Mouse (Mus musculus) hindbrain, postnatal 0 days (tissue): Measurements from ENCODE around the gene Dolk. TPM values are rescaled to one million over a fixed set of nuclear protein-coding genes. Genes with fewer than 3 reads are reported as not detected.

ENCODE experiments used
- ATAC-seq: fragments of 200-750 bp; cut with Nextera tagmentation; 2 replicates; pipeline ENCODE4 v1.8.0; 2017; ENCODE audit warnings: mild to moderate bottlenecking, moderate TSS enrichment, moderate library complexity
- DNase-seq: peaks from one replicate; pipeline ENCODE4 v3.0.0-alpha.2; 2015; ENCODE audit warnings: low spot score
- H3K27ac ChIP-seq: fragments of 300-500 bp; sonication (generic); 2 replicates; pipeline ENCODE4 v1.5.1; 2014; ENCODE audit warnings: mild to moderate bottlenecking
- H3K27me3 ChIP-seq: fragments of 300-500 bp; sonication (generic); 2 replicates; pipeline ENCODE4 v1.6.1; 2014; ENCODE audit warnings: low read length, mixed read lengths; ENCODE audit not compliant: insufficient read depth
- H3K36me3 ChIP-seq: fragments of 300-500 bp; sonication (generic); 2 replicates; pipeline ENCODE4 v1.6.1; 2014; ENCODE audit warnings: low read length, mixed read lengths; ENCODE audit not compliant: insufficient read depth
- H3K4me1 ChIP-seq: fragments of 300-500 bp; sonication (generic); 2 replicates; pipeline ENCODE4 v1.6.1; 2014; ENCODE audit warnings: antibody characterized with exemption, low read length, mixed read lengths; ENCODE audit not compliant: insufficient read depth
- H3K4me2 ChIP-seq: fragments of 300-500 bp; sonication (generic); 2 replicates; pipeline ENCODE4 v1.6.1; 2014; ENCODE audit warnings: low read depth, mild to moderate bottlenecking, low read length, moderate library complexity, mixed read lengths
- H3K4me3 ChIP-seq: fragments of 300-500 bp; sonication (generic); 2 replicates; pipeline ENCODE4 v1.5.1; 2014; ENCODE audit warnings: low read length
- H3K9ac ChIP-seq: fragments of 300-500 bp; sonication (generic); replicated peaks from 2 replicates; pipeline ENCODE4 v1.6.1; 2014; ENCODE audit warnings: mild to moderate bottlenecking, low read length, moderate library complexity, mixed read lengths
- H3K9me3 ChIP-seq: fragments of 300-500 bp; sonication (generic); 2 replicates; pipeline ENCODE4 v1.6.1; 2016; ENCODE audit warnings: low read length, mixed read lengths
- CTCF ChIP-seq: IDR thresholded peaks from 2 replicates; pipeline ENCODE4 v1.5.1; 2016; ENCODE audit warnings: antibody characterized with exemption, control low read depth, low read depth
- WGBS: fragments of 180-500 bp; shearing (Covaris S2); extraction: QIAGEN DNeasy Blood & Tissue Kit; methylation state at CpG from one replicate; pipeline ENCODE4 v1.1.7; 2014; 5-methylcytosine and 5-hydroxymethylcytosine counted together
- polyA plus RNA-seq: library from polyadenylated mRNA; unstranded; fragments of >200 nt; fragmentation: Nextera tagmentation; extraction: Ambion mirVana; gene quantifications from 2 replicates; pipeline ENCODE4 v1.2.1, GENCODE M21; 2015
- total RNA-seq: library from RNA; depleted of rRNA; stranded (reverse); fragments of >200 nt; gene quantifications from 2 replicates; pipeline ENCODE4 v1.2.3, GENCODE M21; 2014

The Dolk gene
- total and polyA plus RNA-seq, 2 experiments from 2014 or later, result 42.1 to 50.4 TPM

DNA sequence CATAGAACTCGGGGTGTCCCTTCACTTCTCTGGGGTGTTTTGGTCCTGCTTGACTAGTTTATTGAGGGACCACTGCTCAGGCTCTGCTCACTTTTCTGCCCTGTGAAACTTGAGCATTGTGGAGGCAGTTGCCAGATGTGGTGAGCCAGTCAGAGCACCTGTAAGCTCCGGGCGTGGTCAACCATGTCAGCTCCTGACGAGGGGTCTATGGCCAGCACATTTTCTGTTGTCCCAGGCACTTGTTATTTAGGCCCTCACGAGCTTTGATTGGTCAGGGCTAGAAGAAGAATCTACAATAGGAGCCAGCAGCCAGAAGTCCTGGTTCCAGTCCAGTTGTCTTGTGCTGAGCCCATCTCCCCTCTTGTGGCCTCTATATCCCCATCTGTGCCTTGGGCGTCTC is 22.3 kb downstream of the Dolk start:
- Histone ChIP-seq H3K4me1 (peaks cover 26% of the 10 kb centered on the region), H3K27ac (peak overlapping the region; percentile 48; the same call in 1 of the 2 replicates), H3K36me3 (peaks cover 29% of the 10 kb centered on the region; the same call in 1 of the 2 replicates), H3K9ac (no peak overlapping the region), H3K9me3 (no peaks in the 10 kb centered on the region), H3K27me3 (no peaks in the 10 kb centered on the region), H3K4me2 (no peak overlapping the region), H3K4me3 (no peak overlapping the region)
- DNase-seq (no peak), ATAC-seq (no peak)
- 86% methylated on average over 6 of the region's 6 CpGs for WGBS
- TF ChIP-seq CTCF, result no peak

DNA sequence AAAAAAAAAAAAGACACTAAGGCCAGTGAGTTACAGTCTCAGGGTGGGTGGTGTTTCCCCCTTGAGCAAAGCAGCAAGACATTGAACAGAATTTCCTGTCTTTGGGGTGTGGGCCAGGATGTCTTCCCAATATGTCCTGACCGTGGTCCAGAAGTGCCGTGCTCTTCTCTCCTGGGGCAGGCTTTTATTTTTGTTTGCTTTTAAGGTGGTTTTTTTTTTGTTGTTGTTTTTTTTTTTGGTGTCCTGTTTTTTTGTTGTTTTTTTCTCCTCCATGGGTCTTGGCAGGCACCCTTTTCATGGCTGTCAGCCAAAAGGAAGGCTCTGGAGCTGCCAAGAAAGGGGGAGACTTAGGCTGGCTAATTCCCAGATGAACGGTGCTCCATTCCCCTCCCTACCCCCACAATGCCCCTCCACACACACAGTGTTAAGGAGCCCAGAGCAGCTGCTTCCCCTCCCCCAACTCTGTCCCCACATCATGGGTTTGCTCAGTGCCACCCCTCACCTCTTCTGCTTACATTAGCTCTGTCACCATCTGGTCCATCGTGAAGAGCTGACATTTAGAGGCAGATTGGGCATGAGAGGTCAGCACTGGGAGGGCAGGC is 23.2 kb downstream of the Dolk start:
- ATAC-seq (peak; percentile 73), DNase-seq (peak; percentile 91)
- no peaks in the 10 kb centered on the region for H3K9me3 ChIP-seq
- H3K27ac ChIP-seq, result peak overlapping the region; percentile 48; the same call in 1 of the 2 replicates
- H3K4me2 ChIP-seq, result no peak overlapping the region
- H3K9ac ChIP-seq, result no peak overlapping the region
- peaks cover 26% of the 10 kb centered on the region for H3K4me1 ChIP-seq
- TF ChIP-seq CTCF, result no peak
- H3K27me3 ChIP-seq, result no peaks in the 10 kb centered on the region
- WGBS, result 17% methylated on average over 4 of the region's 4 CpGs
- peaks cover 29% of the 10 kb centered on the region; the same call in 1 of the 2 replicates for H3K36me3 ChIP-seq
- no peak overlapping the region for H3K4me3 ChIP-seq

DNA sequence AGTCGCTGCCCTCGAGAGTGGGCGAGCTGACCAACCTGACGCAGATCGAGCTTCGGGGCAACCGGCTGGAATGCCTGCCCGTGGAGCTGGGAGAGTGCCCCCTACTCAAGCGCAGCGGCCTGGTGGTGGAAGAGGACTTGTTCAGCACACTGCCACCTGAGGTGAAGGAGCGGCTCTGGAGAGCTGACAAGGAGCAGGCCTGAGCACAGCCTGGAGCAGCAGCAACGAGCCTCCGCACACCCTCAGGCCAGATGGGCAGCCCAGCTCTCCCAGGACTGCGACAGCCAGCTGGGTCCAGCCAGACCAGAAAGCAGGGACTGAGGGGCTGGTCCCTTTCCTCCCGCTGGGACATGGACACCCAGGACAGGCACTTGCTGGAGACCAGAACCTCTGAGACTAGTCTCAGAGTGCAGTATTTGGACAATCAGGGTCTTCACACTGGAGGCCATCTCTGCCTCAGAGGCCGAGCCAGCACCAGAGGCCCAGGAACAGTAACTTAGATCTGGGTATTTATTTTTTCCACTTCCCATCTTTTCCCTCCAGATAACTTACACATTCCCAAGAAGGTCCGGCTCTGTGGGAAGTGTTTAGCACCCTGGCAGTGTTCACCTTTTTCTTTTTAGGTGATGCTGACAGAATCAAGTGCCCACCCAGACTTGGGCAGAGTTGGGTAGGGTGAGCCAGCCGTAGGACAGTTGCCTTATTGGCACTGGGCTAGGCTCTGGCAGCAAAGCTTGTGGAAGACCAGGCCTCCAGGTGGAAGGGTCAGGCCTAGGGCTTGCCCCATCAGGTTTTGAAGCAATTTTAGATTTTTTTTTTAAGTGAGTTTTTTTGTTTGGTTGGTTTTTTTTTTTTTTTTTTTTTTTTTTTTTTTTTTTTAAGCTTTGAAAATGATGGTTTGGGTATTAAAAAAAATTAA is 24.0 kb downstream of the Dolk start:
- DNase-seq (peak; percentile 18), ATAC-seq (no peak)
- Histone ChIP-seq H3K4me3 (no peak overlapping the region), H3K27me3 (no peaks in the 10 kb centered on the region), H3K9me3 (no peaks in the 10 kb centered on the region), H3K36me3 (peaks cover 34% of the 10 kb centered on the region; the same call in 1 of the 2 replicates), H3K4me2 (no peak overlapping the region), H3K4me1 (peaks cover 26% of the 10 kb centered on the region), H3K9ac (no peak overlapping the region), H3K27ac (peak overlapping the region; percentile 51)
- peak; percentile 13; the same call in 1 of the 2 replicates for TF ChIP-seq CTCF
- 60% methylated on average over 18 of the region's 18 CpGs for WGBS

DNA sequence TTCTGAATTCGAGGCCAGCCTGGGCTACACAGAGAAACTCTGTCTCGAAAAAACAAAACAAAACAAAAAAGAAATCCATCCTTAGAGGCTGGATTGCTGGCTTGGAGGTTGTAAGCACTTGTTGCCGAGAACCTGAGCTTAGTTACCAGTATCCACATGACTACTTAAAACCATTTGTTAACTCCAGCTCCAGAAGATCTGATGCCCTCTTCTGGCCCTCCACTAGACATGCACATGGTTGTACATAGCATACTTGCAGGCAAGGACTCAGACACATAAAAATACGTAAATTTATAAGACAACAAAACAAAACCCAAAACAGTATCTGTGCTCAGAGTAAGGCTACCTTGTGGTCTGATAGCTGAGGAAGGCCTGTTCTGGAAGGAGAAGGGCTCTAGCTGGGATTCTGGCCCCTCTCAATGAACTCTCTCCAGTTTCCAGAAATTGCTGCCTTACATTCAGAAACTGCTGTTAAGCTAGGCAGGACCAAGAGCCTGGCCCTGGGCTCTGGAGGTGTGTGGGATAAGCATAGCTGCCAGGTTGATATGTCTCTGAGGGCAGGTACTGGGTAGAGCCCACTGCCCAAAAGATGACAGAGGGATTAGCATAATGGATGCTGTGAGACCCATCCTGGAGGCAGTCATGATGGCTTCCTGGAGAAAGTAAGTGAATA is 24.9 kb downstream of the Dolk start:
- Histone ChIP-seq H3K36me3 (peaks cover 44% of the 10 kb centered on the region), H3K4me2 (no peak overlapping the region), H3K4me1 (peaks cover 21% of the 10 kb centered on the region), H3K9me3 (no peaks in the 10 kb centered on the region), H3K27me3 (no peaks in the 10 kb centered on the region), H3K27ac (peak overlapping the region; percentile 51; the same call in 1 of the 2 replicates), H3K4me3 (no peak overlapping the region), H3K9ac (no peak overlapping the region)
- TF ChIP-seq CTCF, result peak; percentile 32
- 80% methylated on average over 4 of the region's 4 CpGs for WGBS
- ATAC-seq (no peak), DNase-seq (peak; percentile 27)

DNA sequence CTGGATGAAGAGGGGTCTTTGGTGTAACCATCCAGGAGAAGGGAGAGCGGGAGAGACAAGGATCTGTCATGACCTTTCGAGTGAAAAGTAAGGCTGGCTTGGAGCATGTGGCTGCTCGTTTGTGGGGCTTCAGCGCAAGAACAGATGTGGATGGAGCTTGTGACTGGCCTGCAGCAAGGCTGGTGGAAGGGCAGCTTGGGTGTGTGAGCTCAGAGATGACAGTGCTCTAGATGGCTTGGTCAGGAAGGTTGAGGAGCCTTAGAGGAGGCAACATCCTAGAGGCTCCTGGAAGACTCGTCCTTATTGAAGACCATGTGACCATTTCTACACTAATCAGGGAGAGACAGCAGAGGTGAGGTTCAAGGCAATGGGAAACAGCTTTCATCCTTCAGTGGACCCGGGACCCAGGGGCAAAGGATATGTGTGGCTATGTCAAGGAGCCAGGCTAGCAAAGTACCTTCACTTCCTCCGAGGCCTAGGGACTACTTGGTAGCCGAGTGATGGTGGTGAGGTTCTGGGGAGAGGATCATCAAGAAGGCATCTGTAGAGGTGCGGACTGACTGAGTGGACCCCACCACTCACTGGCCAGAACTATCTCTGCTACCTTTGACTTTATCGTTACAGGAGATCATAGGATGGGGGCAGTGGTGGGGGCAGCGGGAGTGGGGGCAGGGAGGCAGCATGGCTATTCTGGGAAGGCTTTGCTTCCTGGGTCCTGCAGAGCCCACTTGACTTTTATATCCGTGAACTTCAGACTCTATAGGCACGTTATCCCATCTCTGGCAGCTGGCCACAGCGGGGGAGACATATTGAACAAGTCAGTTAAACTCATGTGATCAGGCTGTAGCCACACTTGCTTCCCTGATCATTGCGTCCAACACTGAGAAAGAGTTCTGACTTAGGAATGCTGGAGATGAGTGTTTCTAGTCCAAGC is 26.7 kb downstream of the Dolk start:
- H3K9me3 ChIP-seq, result no peaks in the 10 kb centered on the region
- H3K4me3 ChIP-seq, result no peak overlapping the region

More for the DNA sequence above, 26.7 kb downstream of the Dolk start:
- Histone ChIP-seq H3K27me3 (no peaks in the 10 kb centered on the region), H3K36me3 (peaks cover 56% of the 10 kb centered on the region), H3K4me2 (no peak overlapping the region), H3K27ac (no peak overlapping the region), H3K9ac (no peak overlapping the region), H3K4me1 (peaks cover 12% of the 10 kb centered on the region; the same call in 1 of the 2 replicates)
- WGBS, result 80% methylated on average over 15 of the region's 15 CpGs
- ATAC-seq (no peak), DNase-seq (peak; percentile 21)
- no peak for TF ChIP-seq CTCF
